Mouse (Mus musculus) left cerebral cortex, postnatal 10 days (tissue): ENCODE measurements around the gene Sgip1. TPM values are rescaled to one million over a fixed set of nuclear protein-coding genes. Genes with fewer than 3 reads are reported as not detected.

Experiments used
- DNase-seq, 2 experiments: peaks; one replicate each; pipeline ENCODE4 v3.0.0; 2021 to 2022; ENCODE audit warnings: low spot score in 2 of 2, mixed read lengths in 1 of 2; ENCODE audit errors: extremely low spot score in 1 of 2
- intact Hi-C: fragments of 180-260 bp; cut with DNase I; formaldehyde crosslinking; loops from one replicate; pipeline ENCODE4 v1.15.1; 2025
- total RNA-seq, 2 experiments: library from RNA; stranded (reverse); gene quantifications; 2 replicates each; pipeline ENCODE4 v1.2.3; 2021

Gene Sgip1
- 100 to 1,000 TPM; 279 to 302 TPM for total RNA-seq

DNA sequence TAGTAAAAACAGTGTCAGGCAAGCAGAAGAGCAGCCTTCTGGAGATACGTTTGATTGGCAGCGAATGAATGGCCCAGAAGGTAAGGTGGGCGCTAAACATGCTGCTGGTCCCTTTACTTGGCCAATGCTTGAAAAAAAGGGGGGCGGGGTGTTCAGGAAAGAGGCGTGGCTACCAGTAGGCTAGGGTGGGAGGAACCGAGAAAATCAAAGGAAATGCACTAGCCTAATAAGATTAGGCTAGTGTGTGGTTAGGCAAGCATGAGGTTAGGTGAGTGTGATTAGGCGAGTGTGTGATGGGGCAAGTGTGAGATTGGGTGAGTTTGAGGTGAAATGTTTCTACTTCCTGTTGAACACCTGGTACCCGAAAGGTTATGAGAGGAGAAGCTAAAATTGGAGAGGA is at the start of gene Sgip1:
TSS of gene Sgip1 (plus strand) at position 11 of the 400 bp plus-strand sequence.
- no peak for DNase-seq

DNA sequence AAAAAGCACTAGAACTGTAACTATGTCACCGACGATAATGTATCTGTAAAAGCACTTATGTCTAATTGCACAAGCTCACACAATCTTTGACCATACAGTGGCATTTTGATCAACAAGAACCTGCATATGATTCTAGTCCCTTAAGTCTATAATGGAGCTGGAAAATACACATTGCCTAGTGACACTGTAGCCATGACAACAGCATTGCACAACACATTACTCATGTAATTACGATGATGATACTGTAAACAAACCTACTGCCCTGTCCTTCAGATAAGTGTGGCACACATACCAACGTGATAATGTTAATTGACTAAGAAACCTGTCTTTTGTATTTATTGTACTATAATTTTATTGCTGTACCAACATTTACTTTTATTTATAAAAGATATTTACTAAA is 49.7 kb upstream of the Sgip1 start:
- intact Hi-C loops = no loop called here
- DNase-seq = no peak

More for the DNA sequence above, at the start of gene Sgip1:
- intact Hi-C loops = no loop called here

DNA sequence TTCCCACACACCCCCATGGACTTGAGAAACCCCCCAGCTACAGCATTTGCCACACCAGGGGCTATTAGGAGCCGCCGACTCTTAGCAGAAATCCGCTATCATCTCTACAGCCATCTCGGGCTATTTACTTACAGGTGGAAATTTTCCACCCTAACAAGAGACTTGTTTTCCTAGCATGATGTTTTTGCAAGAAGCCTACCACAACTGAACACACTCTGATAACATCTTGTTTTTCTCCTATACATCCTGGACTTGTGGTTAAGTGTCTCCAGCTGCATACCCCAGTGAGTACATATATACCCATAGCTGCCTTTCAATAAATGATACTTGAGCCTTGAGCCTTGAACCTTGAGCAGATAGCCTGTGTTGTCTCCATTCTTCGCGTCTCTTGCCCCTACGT is 43.1 kb upstream of the Sgip1 start:
- intact Hi-C loops = no loop called here
- DNase-seq = no peak

DNA sequence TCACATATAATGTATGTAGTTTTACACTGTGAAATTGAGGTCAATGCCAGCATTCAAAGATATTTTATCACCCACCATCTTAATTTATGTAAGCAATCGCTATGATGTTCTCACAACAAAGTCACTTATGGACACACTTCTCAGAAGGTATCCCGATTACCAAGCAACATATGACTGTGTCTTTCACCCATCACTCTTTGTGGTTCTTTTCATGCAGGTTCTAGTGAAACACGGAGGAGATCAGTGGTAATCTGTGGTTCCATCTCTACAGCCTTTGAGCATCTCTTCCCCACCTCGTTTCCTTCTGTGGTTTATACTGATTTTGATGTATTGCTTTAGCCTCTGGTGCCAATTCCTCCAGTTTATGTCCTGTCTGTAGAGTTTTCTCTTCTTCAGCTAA is 29.4 kb upstream of the Sgip1 start:
- intact Hi-C loops = no loop called here
- no peak for DNase-seq

DNA sequence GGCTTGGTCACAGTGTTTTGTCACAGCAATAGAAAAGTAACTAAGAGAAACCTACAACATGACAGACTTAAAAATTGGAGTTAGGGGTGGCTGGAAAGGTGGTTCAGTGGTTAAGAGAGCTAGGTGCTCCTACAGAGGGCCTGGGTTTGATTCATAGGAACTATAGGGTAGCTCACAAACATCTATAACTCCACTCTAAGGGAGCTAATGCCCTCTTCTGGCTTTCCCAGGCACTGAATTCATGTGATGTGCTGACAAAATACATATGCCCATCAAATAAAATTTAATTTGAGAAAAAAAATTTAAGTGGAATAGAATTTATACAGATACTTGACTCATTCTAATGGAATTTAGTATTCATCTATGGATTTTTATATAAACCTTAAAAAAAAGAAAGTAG is 25.6 kb upstream of the Sgip1 start:
- intact Hi-C loops = no loop called here

DNA sequence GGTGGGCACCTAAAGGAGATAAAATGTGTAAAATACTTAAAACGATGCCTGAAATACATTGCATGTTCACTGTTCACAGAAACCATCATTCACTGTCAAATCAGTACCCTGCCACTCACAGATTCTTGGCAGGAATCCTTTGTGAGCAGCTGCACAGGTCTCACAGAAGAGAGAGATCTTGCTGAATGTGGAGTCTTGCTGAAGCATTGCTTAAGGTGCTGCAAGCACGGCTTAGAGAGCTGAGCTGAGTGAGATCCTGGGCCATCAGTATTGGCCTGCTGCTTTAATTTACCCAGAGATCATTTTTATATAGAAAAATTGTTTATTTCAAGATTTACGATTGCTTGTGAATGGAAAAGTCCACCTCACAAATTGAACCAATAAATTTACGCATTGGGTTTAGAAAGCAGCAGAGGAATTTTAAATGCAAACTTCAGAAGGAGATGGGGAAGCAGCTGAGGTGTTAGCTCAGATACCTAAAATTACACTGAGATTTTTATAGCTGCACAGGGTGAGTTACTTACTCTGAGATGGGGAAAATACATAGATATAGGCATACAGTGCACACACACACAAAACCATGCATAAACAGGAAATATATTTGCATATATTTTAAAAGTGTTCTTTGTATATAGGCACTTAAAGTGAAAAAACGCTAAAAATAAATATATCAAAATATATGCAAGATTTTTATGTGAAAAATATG is 23.8 kb upstream of the Sgip1 start:
- no peak for DNase-seq
- intact Hi-C loops = no loop called here

More for the DNA sequence above, 25.6 kb upstream of the Sgip1 start:
- DNase-seq = no peak

DNA sequence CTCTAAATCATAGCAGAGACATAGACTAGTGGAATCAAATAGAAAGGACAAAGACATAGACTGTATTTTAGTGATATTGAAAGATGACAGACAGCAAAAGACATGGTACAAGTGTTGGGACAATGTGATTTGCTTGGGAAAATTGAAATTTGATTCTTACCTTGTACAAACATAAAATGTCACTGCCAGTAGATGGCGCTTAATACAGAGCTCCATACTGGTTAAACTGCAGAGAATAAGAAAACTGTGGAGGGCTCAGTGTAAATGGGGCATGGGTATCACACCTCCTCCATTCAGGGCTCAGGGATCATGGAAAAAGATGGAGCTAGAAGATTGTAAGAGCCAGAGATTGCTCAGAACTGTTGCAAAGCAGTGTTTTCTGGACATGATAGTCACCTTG is 21.6 kb upstream of the Sgip1 start:
- intact Hi-C loops = no loop called here
- DNase-seq = no peak

DNA sequence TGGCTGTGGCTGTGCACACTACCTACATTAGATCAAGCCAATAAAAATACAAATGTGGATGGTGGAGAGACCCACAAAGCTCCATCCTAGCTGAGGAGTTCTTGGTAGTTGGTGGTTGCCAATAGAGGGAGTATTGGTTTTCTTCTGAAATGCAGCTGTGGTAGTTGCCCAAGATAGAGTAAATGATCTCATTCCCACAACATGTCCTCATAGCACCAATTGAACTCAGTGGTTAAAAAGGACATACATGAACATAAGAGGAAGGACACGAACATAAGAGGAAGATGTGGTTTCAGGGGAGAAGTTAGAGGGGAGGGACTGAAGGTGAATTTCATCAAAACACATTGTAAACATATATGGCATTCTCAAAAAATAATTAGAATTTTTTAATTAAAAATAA is 21.1 kb upstream of the Sgip1 start:
- DNase-seq = no peak
- intact Hi-C loops = no loop called here

DNA sequence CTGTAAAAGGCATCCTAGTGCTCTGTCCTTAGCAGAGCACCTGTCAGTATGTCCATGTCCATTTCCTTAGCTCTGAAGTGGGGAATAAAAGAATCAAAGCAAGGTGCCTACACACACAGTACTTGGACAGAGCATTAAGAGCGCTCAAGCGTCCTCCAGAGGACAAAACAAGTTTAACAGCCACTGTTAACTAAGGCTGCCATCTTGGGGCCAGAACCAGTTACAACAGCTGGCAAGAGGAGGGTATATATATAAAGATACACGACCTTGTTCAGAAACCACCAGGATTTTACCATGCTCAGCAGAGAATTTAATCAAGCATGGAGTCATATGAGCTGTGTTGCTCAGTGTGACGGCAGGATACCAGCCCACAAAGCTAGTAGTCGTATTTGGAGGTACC is 16.7 kb upstream of the Sgip1 start:
- no peak for DNase-seq
- intact Hi-C loops = no loop called here

DNA sequence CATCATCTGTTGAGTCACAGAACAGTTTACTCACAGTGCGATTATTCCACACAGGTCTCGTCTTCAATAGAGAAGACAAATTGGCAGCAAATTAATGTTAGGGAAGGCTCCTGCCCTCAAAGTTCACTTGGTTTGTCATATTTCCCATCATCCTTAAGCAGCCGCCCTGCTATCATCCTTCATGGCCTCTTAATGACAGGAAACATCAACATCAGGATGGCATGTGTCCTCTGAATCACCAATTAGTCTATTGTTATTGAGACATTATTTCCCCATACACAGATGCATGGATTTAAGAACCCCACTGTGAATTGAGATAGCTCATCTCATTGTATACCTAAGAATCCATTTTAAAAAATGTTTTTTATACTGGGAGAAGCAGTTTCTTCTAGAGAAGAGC is 10.1 kb upstream of the Sgip1 start:
- intact Hi-C loops = no loop called here
- no peak for DNase-seq

DNA sequence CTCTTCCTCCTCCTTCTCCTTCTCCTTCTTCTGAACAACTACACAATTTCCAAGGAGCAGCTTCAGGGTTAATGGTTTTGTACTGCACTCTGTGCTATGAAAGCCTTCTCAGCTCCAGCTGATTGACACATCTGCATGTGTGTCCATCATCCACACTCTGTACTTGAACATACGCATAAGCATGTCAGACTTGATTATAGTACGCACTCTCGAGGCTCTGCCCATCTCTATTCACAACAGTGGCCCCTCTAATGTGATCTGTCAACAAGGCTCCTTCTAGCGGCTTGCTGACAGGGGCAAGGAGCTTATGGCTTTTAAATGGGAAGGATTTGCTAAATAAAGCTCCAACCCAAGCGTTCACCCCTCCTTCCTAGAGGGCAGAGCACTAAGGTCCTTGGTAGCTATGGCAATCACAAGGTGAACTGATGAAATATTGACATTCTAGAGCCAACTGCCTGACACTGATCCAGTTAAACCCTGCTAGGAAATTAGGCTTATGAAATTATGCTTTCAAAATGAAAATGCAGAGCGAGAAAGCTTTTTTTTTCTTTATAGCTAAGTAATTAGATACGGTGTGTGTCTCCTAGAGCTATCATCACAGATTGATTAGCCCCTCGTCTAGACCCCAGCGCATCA is 7.0 kb upstream of the Sgip1 start:
- no peak for DNase-seq
- intact Hi-C loops = no loop called here

DNA sequence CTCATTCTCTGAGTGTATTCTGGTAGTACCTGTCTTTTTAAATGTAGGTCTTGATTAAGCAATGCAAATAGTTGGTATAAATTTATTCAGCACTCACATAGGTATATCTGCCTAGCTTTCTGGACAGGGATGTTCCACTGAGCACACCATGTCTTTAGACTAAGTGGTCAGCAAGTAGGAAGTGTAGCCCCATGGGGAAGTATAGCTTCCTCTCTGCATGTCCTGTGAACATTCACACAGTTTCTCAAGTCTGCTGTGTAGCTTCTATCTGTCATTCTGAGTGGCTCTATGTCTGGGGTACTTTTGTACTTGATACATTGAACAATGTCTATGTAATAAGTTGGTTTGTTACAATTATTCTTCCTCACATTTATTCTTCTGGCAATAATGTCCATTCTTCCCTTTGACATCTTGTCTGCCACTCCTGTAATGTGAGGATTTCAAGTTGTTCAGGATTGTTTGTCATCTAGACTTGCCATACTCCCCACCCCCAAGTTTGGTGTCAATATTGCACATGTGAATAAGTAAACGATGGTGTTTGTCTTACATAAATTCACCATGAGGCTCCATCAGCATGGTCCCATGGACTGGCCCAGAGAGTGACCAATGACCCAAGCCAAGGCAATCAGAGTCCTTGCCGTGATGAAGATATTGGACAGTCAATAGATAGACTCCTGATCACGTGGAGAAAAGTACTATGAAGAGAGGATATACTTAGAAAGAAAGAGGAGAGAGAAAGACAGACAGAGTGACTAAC is 12.4 kb downstream of the Sgip1 start:
- DNase-seq = no peak
- intact Hi-C loops = no loop called here

DNA sequence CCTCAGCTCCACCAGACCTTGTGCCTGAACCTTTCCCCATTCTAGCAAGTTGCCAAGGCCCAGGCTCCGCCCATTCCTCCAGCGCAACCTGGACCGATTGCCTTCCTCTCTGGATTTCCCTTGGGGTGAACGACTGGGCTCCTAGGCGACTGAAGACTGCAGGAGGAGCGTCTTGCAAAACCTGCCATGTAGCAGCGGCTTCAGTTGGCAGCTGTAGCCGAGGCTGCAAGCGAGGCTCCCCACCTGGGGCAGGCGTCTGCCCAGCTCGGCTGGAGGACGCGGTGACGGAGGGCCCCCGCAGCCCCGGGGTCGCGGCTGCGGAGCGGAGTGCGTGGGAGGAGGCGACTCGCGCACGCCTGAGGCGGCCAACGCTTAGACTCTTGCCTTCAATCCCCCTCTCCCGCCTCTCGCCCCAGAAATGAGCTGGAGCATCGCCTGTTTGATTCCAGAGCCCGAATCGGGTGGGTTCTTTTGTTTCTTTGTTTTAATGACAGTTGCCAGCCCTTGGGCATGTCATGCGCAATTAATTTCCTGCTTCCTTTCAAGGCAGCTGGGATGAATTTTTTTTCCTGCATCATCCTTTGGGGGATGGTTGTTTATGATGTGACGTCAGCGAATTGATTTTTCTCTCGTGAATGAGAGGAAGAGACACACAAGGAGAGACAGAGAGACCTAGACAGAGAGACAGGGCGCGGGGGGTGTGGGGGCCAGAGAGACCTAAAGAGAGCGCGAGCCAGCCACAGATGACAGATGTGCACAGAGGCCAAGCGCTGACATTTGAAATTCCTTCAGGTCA is 18.2 kb downstream of the Sgip1 start:
- intact Hi-C loops = no loop called here
- DNase-seq = peak; percentile 65 to 73

DNA sequence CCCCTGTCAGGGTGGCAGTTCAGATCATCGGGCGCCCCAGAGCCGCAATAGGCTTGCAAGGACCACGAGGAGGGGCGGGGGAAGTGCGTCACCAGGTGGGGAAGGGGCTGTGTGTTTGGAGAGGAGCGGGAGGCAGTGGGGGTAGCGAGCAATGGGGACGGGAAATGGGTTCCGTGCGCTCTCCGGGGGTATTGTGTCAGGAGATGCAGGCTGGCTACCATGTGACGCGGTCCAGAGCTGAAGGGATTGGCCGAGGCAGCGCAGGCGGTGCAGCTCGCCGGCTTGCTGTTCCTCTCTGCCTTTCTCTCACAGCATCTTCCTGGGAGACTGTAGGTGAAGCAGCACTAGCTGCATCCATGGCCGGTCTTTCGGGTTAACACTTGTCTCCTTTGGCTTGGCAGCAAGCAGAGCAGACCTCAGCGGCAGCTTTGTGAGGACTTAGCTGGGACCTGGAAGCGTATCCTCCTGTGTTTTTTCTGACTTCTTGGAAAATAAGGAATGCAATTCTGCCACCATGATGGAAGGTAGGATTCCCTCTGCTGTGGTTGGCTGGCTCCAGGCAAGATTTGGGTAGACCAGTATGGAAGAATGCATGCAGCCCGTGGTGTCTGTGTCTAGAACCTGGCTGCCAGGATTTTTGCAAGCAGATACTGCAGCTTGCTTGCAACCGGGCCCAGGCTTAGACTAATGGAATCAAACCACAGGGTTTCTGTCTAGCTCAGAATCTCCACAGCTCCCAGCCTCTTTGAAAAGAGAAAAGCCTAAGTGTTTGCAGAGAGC is 19.1 kb downstream of the Sgip1 start:
- intact Hi-C loops = loop anchor here (5.0 kb wide), 2 partner anchors 97 to 167 kb away; no protein-coding TSS in a partner anchor

DNA sequence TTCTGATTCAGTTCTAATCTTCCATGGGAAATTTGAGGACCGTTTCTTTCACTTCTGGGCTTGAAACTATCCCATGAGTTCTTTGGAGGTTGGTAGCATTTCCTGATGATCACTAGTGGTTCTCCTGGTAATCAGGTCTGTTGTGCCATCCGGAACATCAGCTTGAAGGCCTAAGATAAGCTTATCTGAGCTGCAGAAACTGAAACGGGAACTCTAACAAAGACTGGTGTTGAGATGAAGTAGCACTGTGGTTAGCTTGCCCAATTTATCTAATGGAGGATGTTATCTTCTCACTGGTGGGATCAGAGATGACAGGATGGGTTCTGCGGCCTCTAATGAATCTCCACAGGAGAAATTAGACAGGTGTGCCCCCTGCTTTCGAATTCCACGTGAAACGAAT is 21.0 kb downstream of the Sgip1 start:
- no peak for DNase-seq
- intact Hi-C loops = loop anchor here (5.0 kb wide), 2 partner anchors 95 to 165 kb away; no protein-coding TSS in a partner anchor

More for the DNA sequence above, 19.1 kb downstream of the Sgip1 start:
- peak; percentile 93 for DNase-seq

DNA sequence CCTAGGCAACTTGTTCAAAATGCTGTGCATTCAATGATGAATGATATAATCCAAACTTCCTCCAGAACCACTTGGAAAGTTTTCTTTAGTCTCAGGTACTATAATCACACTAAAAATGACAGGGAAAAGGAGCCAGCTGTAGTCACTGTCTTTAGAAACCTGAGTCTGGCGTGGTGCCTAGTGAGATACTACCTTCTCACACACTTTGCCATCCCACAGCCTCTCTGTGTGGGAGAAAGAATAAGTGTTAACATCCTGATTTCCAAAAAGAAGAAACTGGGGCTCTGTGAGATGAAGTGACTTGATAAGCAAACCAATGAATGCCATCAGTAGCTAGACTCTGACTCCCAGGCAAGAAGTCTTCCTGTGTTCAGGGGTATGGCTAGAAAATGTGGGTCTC is 28.0 kb downstream of the Sgip1 start:
- intact Hi-C loops = no loop called here
- DNase-seq = no peak

DNA sequence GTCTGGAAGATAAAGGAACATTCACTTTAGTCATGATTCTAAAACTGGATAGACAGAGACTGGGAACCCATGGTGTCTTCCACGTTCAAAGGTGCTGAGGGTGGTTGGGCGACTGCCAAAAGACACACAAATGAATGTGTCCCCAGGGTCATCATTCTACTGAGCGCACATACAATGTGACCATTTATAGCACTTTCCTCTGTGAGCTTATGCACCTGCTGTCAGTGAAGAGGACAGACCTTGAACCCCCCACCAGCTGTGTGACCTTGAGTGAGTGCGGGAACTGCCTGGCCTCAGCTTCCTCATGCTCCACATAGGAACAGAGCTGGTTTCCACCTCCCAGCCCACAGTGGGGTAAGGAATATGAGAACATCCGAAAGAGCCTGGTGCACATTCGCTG is 28.8 kb downstream of the Sgip1 start:
- intact Hi-C loops = no loop called here
- DNase-seq = peak in 1 of 2 experiments; percentile 23

DNA sequence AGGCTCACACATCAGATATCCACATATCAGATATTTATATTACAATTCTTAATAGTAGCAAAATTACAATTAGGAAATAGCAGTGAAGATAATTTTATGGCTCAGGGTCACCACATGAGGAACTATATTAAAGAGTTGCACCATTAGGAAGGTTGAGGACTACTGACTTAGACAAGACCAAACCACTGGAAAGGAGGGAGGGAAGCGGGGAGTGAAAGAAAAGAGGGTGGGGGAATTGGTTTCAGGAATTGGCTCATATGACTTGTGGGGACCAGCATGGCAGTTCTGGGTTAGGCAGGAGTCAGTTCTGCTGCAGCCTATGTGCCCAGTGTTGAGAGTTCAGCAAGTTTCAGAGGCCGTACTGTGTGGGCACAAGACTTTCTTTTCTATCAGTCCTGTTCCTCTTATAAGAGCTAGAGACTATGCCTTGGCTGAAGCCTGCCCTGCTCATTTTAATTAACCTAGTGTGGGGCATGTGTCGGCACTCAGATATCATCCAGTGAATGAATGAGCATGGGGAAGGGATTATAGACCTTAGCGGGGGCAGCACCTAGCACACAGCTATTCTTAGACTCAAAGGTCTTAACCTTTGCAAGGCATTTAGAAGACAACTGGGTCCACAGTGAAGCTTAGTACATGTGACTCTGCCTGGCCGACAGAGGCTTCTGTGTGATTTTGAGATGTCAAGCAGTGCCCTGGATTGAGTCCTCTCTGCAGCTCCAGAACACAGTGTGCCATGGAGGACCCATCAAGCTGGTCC is 30.7 kb downstream of the Sgip1 start:
- DNase-seq = no peak
- intact Hi-C loops = no loop called here
